ENCODE assay signal across 20 mouse cellular contexts in genomic region chr11:77414141-77414839, GRCm38 (mm10). TPM values are rescaled to one million over a fixed set of nuclear protein-coding genes. Genes with fewer than 3 reads are reported as not detected.
A peak's percentile ranks its signal among the peaks of the same experiment; 100 is the strongest.
DNase-seq lines count a peak whose midpoint lies in the region; ATAC-seq and TF ChIP-seq lines count a peak whose summit lies in the region.
"Had no signal": no experiment of that assay in that cellular context is flagged by ENCODE, and none has a peak within 500 bp of the region (broad histone marks: within the 10 kb centered on the region; RNA-seq: fewer than 3 reads in every experiment).

No protein-coding gene starts in this region.

- H3K27ac ChIP-seq in heart, adult 2 months, result peak overlapping the region; percentile 10
- H3K27ac ChIP-seq in liver, adult 2 months (replicated peaks; ENCODE audit: insufficient read depth, low read depth, low read length), result no peak overlapping the region
- no peak overlapping the region for H3K27ac ChIP-seq in liver, postnatal 0 days (ENCODE audit: low read depth)
- 0 out of 2 replicates have a peak overlapping the region, but pooled peaks have one; percentile 16 for H3K27ac ChIP-seq in bone marrow macrophage, adult 2 months (ENCODE audit: insufficient read depth, low read depth, low read length)
- H3K27ac ChIP-seq: embryonic facial prominence, embryonic 10.5 days; forebrain, embryonic 10.5 days; hindbrain, embryonic 13.5 days; hindbrain, postnatal 0 days had no signal

- no peaks in the 10 kb centered on the region for H3K27me3 ChIP-seq in heart, adult 2 months (ENCODE audit: control insufficient read depth, insufficient read depth, low read length)
- no peaks in the 10 kb centered on the region for H3K27me3 ChIP-seq in liver, adult 2 months (ENCODE audit: control insufficient read depth, insufficient read depth, low read length)
- H3K27me3 ChIP-seq in liver, postnatal 0 days (ENCODE audit: insufficient read depth, low read length), result no peaks in the 10 kb centered on the region
- H3K27me3 ChIP-seq: CH12.LX; hindbrain, embryonic 13.5 days had no signal

- H3K36me3 ChIP-seq in heart, adult 2 months (ENCODE audit: control insufficient read depth, insufficient read depth, low read length), result peaks cover 47% of the 10 kb centered on the region
- H3K36me3 ChIP-seq in liver, adult 2 months (ENCODE audit: control insufficient read depth, insufficient read depth, low read length), result peaks cover 4% of the 10 kb centered on the region
- no peaks in the 10 kb centered on the region for H3K36me3 ChIP-seq in liver, postnatal 0 days (replicated peaks; ENCODE audit: insufficient read depth, low read length)

- H3K9me3 ChIP-seq in liver, postnatal 0 days (ENCODE audit: low read length), result no peaks in the 10 kb centered on the region
- H3K9me3 ChIP-seq: embryonic facial prominence, embryonic 10.5 days; forebrain, embryonic 10.5 days; hindbrain, embryonic 13.5 days had no signal

- ATAC-seq in liver, postnatal 0 days, result no peak
- peak; percentile 51 for ATAC-seq in megakaryocyte progenitor cell, adult 5-6 weeks (replicated peaks; ENCODE audit: poor library complexity)
- ATAC-seq: forebrain, embryonic 14.5 days; hindbrain, postnatal 0 days had no signal

- no peak for TF ChIP-seq POLR2A in heart, adult 2 months (IDR thresholded peaks at IDR 0.05; ENCODE audit: insufficient read depth, low read depth, low read length)
- no peak for TF ChIP-seq POLR2A in liver, adult 2 months (IDR thresholded peaks at IDR 0.05; ENCODE audit: extremely low read depth, insufficient read depth, low read length)
- no peak for TF ChIP-seq POLR2A in bone marrow macrophage, adult 2 months (IDR thresholded peaks at IDR 0.05; ENCODE audit: borderline replicate concordance, low read depth, low read length)

- intact Hi-C loops in heart, adult 2 months (cut with DNase I), result no loop called here

- H3K4me1 ChIP-seq in heart, adult 2 months (ENCODE audit: control insufficient read depth, insufficient read depth, low read length), result peaks cover 15% of the 10 kb centered on the region
- H3K4me1 ChIP-seq in liver, adult 2 months (ENCODE audit: control insufficient read depth, insufficient read depth, low read length), result peaks cover 6% of the 10 kb centered on the region; the same call in 1 of the 2 replicates
- H3K4me1 ChIP-seq in liver, postnatal 0 days (ENCODE audit: insufficient read depth), result 0 out of 2 replicates have a peak, but pooled peaks cover 10% of the 10 kb centered on the region
- H3K4me1 ChIP-seq in bone marrow macrophage, adult 2 months (ENCODE audit: control insufficient read depth, insufficient read depth, low read length), result peaks cover 39% of the 10 kb centered on the region
- H3K4me1 ChIP-seq: forebrain, embryonic 10.5 days had no signal

- no peak for DNase-seq in heart, adult 2 months
- DNase-seq in heart, adult 18-20 months, result no peak
- DNase-seq in liver, adult 2 months (ENCODE audit: extremely low read depth, low read depth, low spot score), result peak; percentile 44
- no peak for DNase-seq in liver, postnatal 0 days
- no peak for DNase-seq in adrenal gland, adult (ENCODE audit: inconsistent age in 2 of 2, low spot score in 1 of 2)
- DNase-seq: adrenal gland, adult 8-10 months; cerebellum, adult 18-20 months; cerebellum, postnatal 10 days; gastrocnemius, postnatal 36 days; heart, postnatal 36 days; kidney, adult 2 months had no signal

- no peak for TF ChIP-seq EP300 in heart, adult 2 months (IDR thresholded peaks at IDR 0.05; ENCODE audit: insufficient read depth, low read depth, low read length)
- TF ChIP-seq EP300 in liver, postnatal 0 days (IDR thresholded peaks at IDR 0.05; ENCODE audit: low read depth), result no peak; the same call in 1 of the 2 replicates

- no peak for TF ChIP-seq CTCF in heart, adult 2 months (IDR thresholded peaks at IDR 0.05)
- no peak for TF ChIP-seq CTCF in liver, adult 2 months (IDR thresholded peaks at IDR 0.05; ENCODE audit: low read depth, low read length)
- no peak for TF ChIP-seq CTCF in liver, postnatal 0 days (IDR thresholded peaks at IDR 0.05; ENCODE audit: low read depth)
- no peak for TF ChIP-seq CTCF in bone marrow macrophage, adult 2 months (IDR thresholded peaks at IDR 0.05; ENCODE audit: low read depth, low read length)

- H3K4me2 ChIP-seq in liver, postnatal 0 days (ENCODE audit: low read depth, low read length), result no peak overlapping the region
- H3K4me2 ChIP-seq: hindbrain, embryonic 13.5 days had no signal

- no peaks in the 10 kb centered on the region for H3K79me2 ChIP-seq in heart, adult 2 months (replicated peaks; ENCODE audit: control insufficient read depth, insufficient read depth, low read length)
- H3K79me2 ChIP-seq in liver, adult 2 months (ENCODE audit: control insufficient read depth, insufficient read depth, low read length), result no peaks in the 10 kb centered on the region; the same call in 1 of the 2 replicates

- H3K9ac ChIP-seq in heart, adult 2 months (ENCODE audit: low read depth, low read length), result no peak overlapping the region
- H3K9ac ChIP-seq in liver, adult 2 months (ENCODE audit: low read depth, low read length), result no peak overlapping the region
- H3K9ac ChIP-seq in liver, postnatal 0 days (replicated peaks), result no peak overlapping the region
- H3K9ac ChIP-seq: hindbrain, embryonic 13.5 days had no signal

- WGBS in heart, adult 2 months, result 57% methylated on average over 2 of the region's 2 CpGs
- WGBS in liver, adult 2 months, result 92% methylated on average over 2 of the region's 2 CpGs
- 68% methylated on average over 2 of the region's 2 CpGs for WGBS in liver, postnatal 0 days (ENCODE audit: insufficient replicate concordance)

- H3K4me3 ChIP-seq in heart, adult 2 months, result no peak overlapping the region
- H3K4me3 ChIP-seq in liver, adult 2 months (ENCODE audit: insufficient read depth, low read depth, low read length), result no peak overlapping the region
- no peak overlapping the region for H3K4me3 ChIP-seq in liver, postnatal 0 days (ENCODE audit: low read depth, low read length)
- no peak overlapping the region for H3K4me3 ChIP-seq in bone marrow macrophage, adult 2 months (ENCODE audit: insufficient read depth, low read length)
- H3K4me3 ChIP-seq: embryonic facial prominence, embryonic 10.5 days; erythroblast, embryonic 14.5 days; forebrain, embryonic 10.5 days; hindbrain, embryonic 13.5 days had no signal

RNA-seq across cellular contexts. Expression of gene Coro6, which starts 47.9 kb away (rescaled TPM):
- 100 to 1,000 TPM; 207 to 213 TPM for total RNA-seq in heart, adult 2 months (2021)
- polyA plus RNA-seq in heart, adult 2 months (2012; rRNA removed), result 482 and 483 TPM in 2 replicates
- total RNA-seq in heart, adult 18-20 months (2021), result 100 to 1,000 TPM; 207 to 208 TPM
- total RNA-seq in liver, adult 2 months (2014; rRNA removed), result 0.07 and 0.09 TPM in 2 replicates
- 0.16 and 0.19 TPM in 2 replicates for polyA plus RNA-seq in liver, adult 2 months (2012; rRNA removed)
- 0.05 and 0.38 TPM in 2 replicates for polyA plus RNA-seq in liver, postnatal 0 days (2015; fragmentation: Nextera tagmentation; extraction: Ambion mirVana)
- not detected in 2 replicates for polyA plus RNA-seq in bone marrow macrophage, adult 2 months (2012; ENCODE audit: insufficient read depth, insufficient read length, missing spikeins)
- not detected in 2 replicates for total RNA-seq in megakaryocyte progenitor cell, adult 5-6 weeks (2015)
- not detected in 2 replicates for total RNA-seq in megakaryocyte progenitor cell, adult 5-6 weeks (2017)
- polyA plus RNA-seq: embryonic facial prominence, embryonic 10.5 days; erythroblast, embryonic 14.5 days had no signal

Comparison
In these comparisons a context has a peak if more than half of its experiments do, and no peak if none do; other contexts are left out.
1. H3K27ac ChIP-seq: peak in heart, adult 2 months (single experiment) and bone marrow macrophage, adult 2 months (single experiment); none in liver, adult 2 months (single experiment) and liver, postnatal 0 days (single experiment).
2. RNA of gene Coro6, which starts 47.9 kb away (total RNA-seq): 207 to 213 TPM in heart, adult 2 months and 207 to 208 TPM in heart, adult 18-20 months; 0.07 to 0.09 TPM in liver, adult 2 months and not detected in megakaryocyte progenitor cell, adult 5-6 weeks; every median in the first group is over 100 times any median in the second.